Comparison of ENCODE assay signal across 13 mouse cellular contexts in genomic region chr1:189092819-189093218, GRCm38 (mm10).
"Had no signal": no experiment of that assay in that cellular context is flagged by ENCODE, and none has a peak within 500 bp of the region (broad histone marks: within the 10 kb centered on the region; RNA-seq: fewer than 3 reads in every experiment).

No protein-coding gene starts in this region.

- DNase-seq: kidney, postnatal 25 days; layer of hippocampus, adult 9-11 months; liver, embryonic 13.5 days; lung, adult 2 months; lung, postnatal 14 days; lung, postnatal 4 days; midbrain, embryonic 14.5 days; right cerebral cortex, adult 18-20 months; right cerebral cortex, postnatal 14 days; right cerebral cortex, postnatal 4 days; thymus, adult 2 months; thymus, postnatal 14 days; thymus, postnatal 4 days had no signal
